Mouse (Mus musculus) central nervous system, embryonic 18 days (tissue): ENCODE data around the gene Patl1. TPM values are rescaled to one million over a fixed set of nuclear protein-coding genes. Genes with fewer than 3 reads are reported as not detected.

Source experiments
- polyA plus RNA-seq: library from polyadenylated mRNA; depleted of rRNA; stranded (reverse); fragments of >200 nt; gene quantifications from 2 replicates; pipeline ENCODE4 v1.2.3, GENCODE M21; 2012; rRNA removed

The Patl1 gene
- polyA plus RNA-seq: 26.2 and 28.7 TPM in 2 replicates

GRCm38 (mm10) chr19:11912037-11912532 lies at the start of gene Patl1:
Patl1 (plus strand) TSS chr19:11912399.

GRCm38 (mm10) chr19:11875006-11875405 lies 37.2 kb upstream of the Patl1 start, which contains the start of gene Olfr1419:
Olfr1419 (minus strand) TSS chr19:11875106.

GRCm38 (mm10) chr19:11886265-11886664 lies 25.9 kb upstream of the Patl1 start, which contains the start of gene Olfr1420:
Olfr1420 (plus strand) TSS chr19:11886565.

GRCm38 (mm10) chr19:11965023-11965942 lies 53.1 kb downstream of the Patl1 start, which contains the start of gene Osbp:
Osbp (plus strand) TSS chr19:11965941.

Other genes starting within 250 kb of the Patl1 start
- gene Oosp1, start 221.2 kb upstream of the Patl1 start, polyA plus RNA-seq: not detected in 2 replicates
- not detected in 2 replicates for gene Oosp3, start 215.3 kb upstream of the Patl1 start, polyA plus RNA-seq
- not detected in 2 replicates for gene Gif, start 164.8 kb upstream of the Patl1 start, polyA plus RNA-seq
- 36.9 and 37.1 TPM in 2 replicates for gene Mrpl16, start 142.0 kb upstream of the Patl1 start, polyA plus RNA-seq
- 44.5 and 50.9 TPM in 2 replicates for gene Stx3, start 93.0 kb upstream of the Patl1 start, polyA plus RNA-seq
- not detected in 2 replicates for gene Olfr1417, start 73.2 kb upstream of the Patl1 start, polyA plus RNA-seq
- gene Olfr1418, start 51.3 kb upstream of the Patl1 start, polyA plus RNA-seq: not detected in 2 replicates
- 0.04 TPM in 2 replicates for gene Olfr1419, start 37.3 kb upstream of the Patl1 start, polyA plus RNA-seq
- not detected in 2 replicates for gene Olfr1420, start 25.8 kb upstream of the Patl1 start, polyA plus RNA-seq
- 32.1 and 33.5 TPM in 2 replicates for gene Osbp, start 53.5 kb downstream of the Patl1 start, polyA plus RNA-seq
- not detected in 2 replicates for gene Olfr1423, start 128.9 kb downstream of the Patl1 start, polyA plus RNA-seq
- gene Olfr1424, start 150.3 kb downstream of the Patl1 start, polyA plus RNA-seq: 0.14 TPM in 1 of 2 replicates, not detected in the other
- gene Olfr1425, start 165.3 kb downstream of the Patl1 start, polyA plus RNA-seq: not detected in 2 replicates
- gene Olfr1426, start 179.6 kb downstream of the Patl1 start, polyA plus RNA-seq: not detected in 2 replicates
- gene Olfr1427, start 190.9 kb downstream of the Patl1 start, polyA plus RNA-seq: not detected in 2 replicates
- gene Olfr1428, start 203.5 kb downstream of the Patl1 start, polyA plus RNA-seq: not detected in 2 replicates
- not detected in 2 replicates for gene Olfr76, start 210.8 kb downstream of the Patl1 start, polyA plus RNA-seq